Mouse (Mus musculus): ENCODE measurements around the gene Accs. TPM values are rescaled to one million over a fixed set of nuclear protein-coding genes. Genes with fewer than 3 reads are reported as not detected.

Accs gene
- polyA plus RNA-seq, 1 experiment from 2014 or later, result 4.0 TPM

DNA sequence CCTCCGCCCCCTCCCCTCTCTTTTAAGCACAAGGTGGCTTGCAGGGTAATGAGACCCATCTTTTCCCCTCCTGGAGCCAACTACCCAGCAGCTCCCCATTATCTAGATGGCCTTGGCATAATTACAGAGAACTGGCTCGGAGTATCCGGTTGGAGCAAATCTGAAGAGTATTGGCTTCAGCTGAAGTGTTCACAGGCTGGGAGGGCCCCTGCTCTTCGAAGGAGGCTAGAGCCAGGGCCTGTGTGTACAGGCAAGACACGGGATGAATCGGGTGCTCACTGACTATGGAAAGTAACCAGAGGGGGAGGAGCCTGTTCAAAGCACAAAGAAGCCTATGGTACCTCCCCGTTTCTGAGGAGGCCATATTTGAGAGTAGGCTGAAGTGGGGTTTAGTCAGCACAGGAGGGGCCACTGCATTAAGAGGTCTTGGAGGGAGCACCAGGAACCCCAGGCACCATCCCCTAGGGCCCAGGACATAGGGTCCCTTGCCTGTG lies 19.4 kb upstream of the Accs start, which contains the start of gene Accsl:
TSS of gene Accsl (minus strand) at position 51 of the 494 bp plus-strand sequence.
- no peak for ATAC-seq
- Histone ChIP-seq H3K27me3 (replicated peaks; ENCODE audit: control insufficient read depth, insufficient read depth, low read length) (no peaks in the 10 kb centered on the region), H3K27ac (ENCODE audit: low read depth, low read length) (no peak within 1 kb of the TSS), H3K9ac (ENCODE audit: low read depth, low read length) (no peak within 1 kb of the TSS), H3K9me3 (ENCODE audit: control insufficient read depth, low read length) (no peaks in the 10 kb centered on the region), H3K4me2 (ENCODE audit: low read length) (no peak within 1 kb of the TSS), H3K4me3 (ENCODE audit: low read length) (no peak within 1 kb of the TSS), H3K4me1 (ENCODE audit: control insufficient read depth, insufficient read depth, low read depth, low read length) (peaks cover 8% of the 10 kb centered on the region), H3K36me3 (ENCODE audit: control insufficient read depth, insufficient read depth, low read length) (no peaks in the 10 kb centered on the region)
- WGBS, result 68% methylated on average over 7 of the region's 7 CpGs

DNA sequence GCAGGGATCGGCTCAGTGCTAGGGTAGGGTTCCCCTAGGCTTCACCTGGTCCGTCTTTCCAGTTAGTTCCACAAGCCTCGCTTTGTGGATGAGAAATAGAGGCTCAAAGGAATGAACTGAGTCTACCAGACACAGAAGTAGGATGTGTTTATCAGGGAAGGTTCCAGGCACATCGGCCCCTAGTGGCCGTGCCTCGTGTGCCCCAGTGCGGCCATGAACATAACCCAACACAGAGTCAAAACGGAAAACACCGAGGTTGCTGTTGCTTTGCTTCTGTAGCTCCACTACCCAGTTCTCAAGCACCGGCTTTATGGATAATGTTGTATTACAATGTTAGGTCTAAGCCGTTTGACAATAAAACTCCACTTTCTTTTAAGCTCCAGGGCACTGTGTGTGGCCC lies 18.8 kb upstream of the Accs start:
- H3K36me3 ChIP-seq (ENCODE audit: control insufficient read depth, insufficient read depth, low read length), result no peaks in the 10 kb centered on the region
- H3K9ac ChIP-seq (ENCODE audit: low read depth, low read length), result no peak overlapping the region
- WGBS, result 89% methylated on average over 11 of the region's 11 CpGs
- no peak overlapping the region for H3K27ac ChIP-seq (ENCODE audit: low read depth, low read length)
- no peak for ATAC-seq
- no peaks in the 10 kb centered on the region for H3K27me3 ChIP-seq (replicated peaks; ENCODE audit: control insufficient read depth, insufficient read depth, low read length)
- no peak overlapping the region for H3K4me2 ChIP-seq (ENCODE audit: low read length)
- peaks cover 2% of the 10 kb centered on the region for H3K4me1 ChIP-seq (ENCODE audit: control insufficient read depth, insufficient read depth, low read depth, low read length)
- no peaks in the 10 kb centered on the region for H3K9me3 ChIP-seq (ENCODE audit: control insufficient read depth, low read length)
- H3K4me3 ChIP-seq (ENCODE audit: low read length), result no peak overlapping the region

DNA sequence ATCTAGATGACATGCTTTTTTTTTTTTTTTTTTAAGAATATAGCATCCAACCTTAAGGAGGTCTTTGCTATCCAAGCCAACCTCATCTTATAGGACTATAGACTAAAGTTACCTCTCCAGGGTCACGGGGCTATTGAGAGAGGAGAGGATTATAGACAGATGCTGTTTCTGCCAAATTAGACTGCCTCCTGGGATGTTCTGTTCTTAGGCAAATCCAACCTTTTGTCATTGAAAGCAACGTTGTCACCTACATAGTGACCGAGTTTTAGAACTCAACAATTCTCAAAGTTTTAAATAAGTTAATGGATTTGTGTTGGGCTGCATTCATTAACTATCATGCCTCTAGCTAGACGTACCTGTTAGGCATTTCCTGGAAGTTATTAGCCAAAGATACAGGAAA lies 13.5 kb upstream of the Accs start:
- H3K36me3 ChIP-seq (ENCODE audit: control insufficient read depth, insufficient read depth, low read length), result no peaks in the 10 kb centered on the region

DNA sequence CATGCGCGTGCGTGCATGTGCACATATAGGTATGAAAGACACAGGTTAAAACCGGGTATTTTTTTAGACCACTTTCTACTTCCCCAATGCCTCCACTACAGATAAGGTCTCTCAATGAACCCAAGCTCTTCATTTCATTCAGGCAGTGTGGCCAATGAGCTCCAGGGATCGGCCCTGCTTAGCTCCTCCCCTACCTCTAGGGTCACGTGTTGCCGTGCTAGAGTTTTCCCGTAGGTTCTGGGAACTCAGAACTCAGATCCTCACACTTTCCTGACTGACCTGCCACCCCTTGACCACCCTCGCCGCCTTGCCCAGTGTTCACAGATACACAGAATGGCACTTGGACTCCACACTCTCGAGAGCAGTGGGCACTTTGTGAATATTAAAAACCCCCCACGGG lies 9.1 kb upstream of the Accs start:
- H3K27me3 ChIP-seq (replicated peaks; ENCODE audit: control insufficient read depth, insufficient read depth, low read length), result no peaks in the 10 kb centered on the region
- H3K4me1 ChIP-seq (ENCODE audit: control insufficient read depth, insufficient read depth, low read depth, low read length), result no peaks in the 10 kb centered on the region
- H3K9me3 ChIP-seq (ENCODE audit: control insufficient read depth, low read length), result no peaks in the 10 kb centered on the region
- H3K9ac ChIP-seq (ENCODE audit: low read depth, low read length), result no peak overlapping the region
- no peak for ATAC-seq
- H3K4me3 ChIP-seq (ENCODE audit: low read length), result no peak overlapping the region
- H3K27ac ChIP-seq (ENCODE audit: low read depth, low read length), result no peak overlapping the region
- no peaks in the 10 kb centered on the region for H3K36me3 ChIP-seq (ENCODE audit: control insufficient read depth, insufficient read depth, low read length)
- 77% methylated on average over 12 of the region's 12 CpGs for WGBS
- no peak overlapping the region for H3K4me2 ChIP-seq (ENCODE audit: low read length)

More for the DNA sequence above, 13.5 kb upstream of the Accs start:
- 70% methylated on average over 4 of the region's 4 CpGs for WGBS
- Histone ChIP-seq H3K4me3 (ENCODE audit: low read length) (no peak overlapping the region), H3K4me1 (ENCODE audit: control insufficient read depth, insufficient read depth, low read depth, low read length) (no peaks in the 10 kb centered on the region), H3K4me2 (ENCODE audit: low read length) (no peak overlapping the region), H3K27ac (ENCODE audit: low read depth, low read length) (no peak overlapping the region), H3K27me3 (replicated peaks; ENCODE audit: control insufficient read depth, insufficient read depth, low read length) (no peaks in the 10 kb centered on the region), H3K9ac (ENCODE audit: low read depth, low read length) (no peak overlapping the region), H3K9me3 (ENCODE audit: control insufficient read depth, low read length) (no peaks in the 10 kb centered on the region)
- ATAC-seq, result no peak

DNA sequence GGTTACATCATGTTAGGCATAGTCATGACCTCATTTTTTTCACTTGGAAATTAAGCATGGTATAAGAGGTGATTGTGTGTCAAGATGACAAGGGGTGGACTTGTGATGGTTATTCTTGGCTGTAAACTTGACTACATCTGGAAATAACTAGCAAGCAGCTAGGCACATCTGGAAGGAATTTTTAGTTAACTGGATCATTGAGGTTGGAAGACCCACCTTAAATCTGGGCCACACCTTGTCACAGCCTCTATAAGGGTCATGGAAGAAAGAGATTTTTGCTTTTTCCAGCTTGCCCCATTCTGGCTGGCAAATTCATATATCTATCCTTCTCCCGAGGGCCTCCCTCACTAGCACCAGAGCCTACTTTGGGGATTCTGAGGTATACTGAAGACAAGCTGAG lies 1.6 kb upstream of the Accs start:
- no peaks in the 10 kb centered on the region for H3K36me3 ChIP-seq (ENCODE audit: control insufficient read depth, insufficient read depth, low read length)
- no peak overlapping the region for H3K9ac ChIP-seq (ENCODE audit: low read depth, low read length)
- 90% methylated on average over 1 of the region's 1 CpGs for WGBS
- H3K9me3 ChIP-seq (ENCODE audit: control insufficient read depth, low read length), result no peaks in the 10 kb centered on the region
- H3K4me1 ChIP-seq (ENCODE audit: control insufficient read depth, insufficient read depth, low read depth, low read length), result peaks cover 12% of the 10 kb centered on the region
- no peak overlapping the region for H3K4me3 ChIP-seq (ENCODE audit: low read length)
- no peaks in the 10 kb centered on the region for H3K27me3 ChIP-seq (replicated peaks; ENCODE audit: control insufficient read depth, insufficient read depth, low read length)
- no peak for ATAC-seq
- H3K4me2 ChIP-seq (ENCODE audit: low read length), result no peak overlapping the region
- no peak overlapping the region for H3K27ac ChIP-seq (ENCODE audit: low read depth, low read length)

DNA sequence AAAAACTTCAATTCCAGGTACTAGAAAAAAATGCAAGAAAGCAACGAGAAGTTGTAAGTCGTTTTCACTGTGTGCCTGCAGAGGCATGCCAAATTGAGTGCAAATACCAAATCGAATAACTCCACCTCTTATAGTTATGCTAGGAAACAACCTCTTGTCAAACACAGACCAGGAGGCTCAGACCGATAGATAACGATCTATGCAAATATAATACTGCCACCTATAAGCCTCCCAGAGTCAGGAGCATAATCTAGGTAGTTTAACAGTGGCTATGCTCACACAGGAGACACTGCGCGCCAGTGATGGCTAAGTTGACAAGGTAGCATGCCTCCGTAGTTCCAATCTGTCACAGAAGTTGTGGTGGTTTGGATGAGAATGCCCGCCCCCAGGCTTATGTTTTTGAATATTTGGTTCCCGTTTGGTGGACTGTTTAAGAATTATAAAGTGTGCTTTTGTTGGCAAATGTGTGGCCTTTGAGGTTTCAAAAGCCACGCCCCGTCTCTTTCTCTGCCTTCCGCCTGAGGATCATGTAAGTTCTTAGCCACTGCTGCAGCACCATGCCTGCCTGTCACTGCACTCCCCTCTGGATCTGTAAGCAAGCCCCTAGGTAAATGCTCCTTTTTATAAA lies 688 bp upstream of the Accs start:
- H3K4me2 ChIP-seq (ENCODE audit: low read length), result peak overlapping the region; percentile 60
- no peaks in the 10 kb centered on the region for H3K27me3 ChIP-seq (replicated peaks; ENCODE audit: control insufficient read depth, insufficient read depth, low read length)
- WGBS, result 47% methylated on average over 13 of the region's 13 CpGs
- H3K9ac ChIP-seq (ENCODE audit: low read depth, low read length), result no peak overlapping the region
- H3K4me1 ChIP-seq (ENCODE audit: control insufficient read depth, insufficient read depth, low read depth, low read length), result peaks cover 12% of the 10 kb centered on the region
- no peaks in the 10 kb centered on the region for H3K9me3 ChIP-seq (ENCODE audit: control insufficient read depth, low read length)
- no peak overlapping the region for H3K27ac ChIP-seq (ENCODE audit: low read depth, low read length)
- ATAC-seq, result no peak
- peak overlapping the region; percentile 70; the same call in 1 of the 2 replicates for H3K4me3 ChIP-seq (ENCODE audit: low read length)
- H3K36me3 ChIP-seq (ENCODE audit: control insufficient read depth, insufficient read depth, low read length), result no peaks in the 10 kb centered on the region

DNA sequence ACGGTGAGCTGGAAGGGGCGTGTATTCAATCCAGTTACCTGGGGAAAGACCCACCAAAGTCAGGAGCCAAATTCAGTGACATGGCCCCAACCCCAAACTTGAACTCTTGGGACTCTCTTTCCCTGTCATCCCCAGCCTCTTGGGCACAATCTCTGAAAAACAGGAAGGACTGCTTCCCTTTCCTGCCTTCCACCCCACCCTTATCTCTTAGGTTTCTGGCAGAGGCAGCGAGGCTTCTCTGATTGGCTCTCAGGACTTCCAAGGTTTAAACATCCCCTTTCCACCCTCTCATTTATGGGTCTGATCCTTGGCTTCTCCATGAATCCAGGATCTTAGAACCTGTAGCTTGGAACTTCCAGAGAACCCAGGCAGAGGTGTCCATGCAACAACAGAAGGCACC lies 8.4 kb downstream of the Accs start:
- WGBS, result 94% methylated on average over 3 of the region's 3 CpGs
- no peaks in the 10 kb centered on the region for H3K4me1 ChIP-seq (ENCODE audit: control insufficient read depth, insufficient read depth, low read depth, low read length)
- no peak overlapping the region for H3K4me3 ChIP-seq (ENCODE audit: low read length)
- no peak for ATAC-seq
- no peaks in the 10 kb centered on the region for H3K27me3 ChIP-seq (replicated peaks; ENCODE audit: control insufficient read depth, insufficient read depth, low read length)
- H3K9ac ChIP-seq (ENCODE audit: low read depth, low read length), result no peak overlapping the region
- H3K36me3 ChIP-seq (ENCODE audit: control insufficient read depth, insufficient read depth, low read length), result peaks cover 16% of the 10 kb centered on the region; the same call in 1 of the 2 replicates
- H3K9me3 ChIP-seq (ENCODE audit: control insufficient read depth, low read length), result no peaks in the 10 kb centered on the region
- no peak overlapping the region for H3K4me2 ChIP-seq (ENCODE audit: low read length)
- no peak overlapping the region for H3K27ac ChIP-seq (ENCODE audit: low read depth, low read length)

DNA sequence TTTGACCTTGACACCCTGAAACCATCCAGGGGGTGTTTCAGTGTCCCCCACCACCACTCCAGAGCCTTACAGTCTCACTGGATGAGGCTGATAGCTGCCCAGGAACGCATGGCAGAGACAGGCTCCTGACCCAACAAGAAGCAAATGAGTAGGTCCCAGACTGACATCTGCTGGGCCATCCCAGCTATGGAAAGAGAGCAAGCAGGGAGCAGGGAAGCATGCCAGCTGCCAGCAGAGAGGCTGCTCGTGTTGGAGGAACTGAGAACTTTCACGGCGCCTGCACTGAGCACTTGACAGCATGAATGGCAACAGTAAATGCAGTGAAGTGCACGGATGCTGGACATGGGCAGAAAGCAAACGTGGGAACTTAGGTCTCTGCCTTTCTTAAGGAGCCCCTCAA lies 9.6 kb downstream of the Accs start:
- no peak overlapping the region for H3K4me2 ChIP-seq (ENCODE audit: low read length)
- H3K27ac ChIP-seq (ENCODE audit: low read depth, low read length), result no peak overlapping the region
- 64% methylated on average over 6 of the region's 6 CpGs for WGBS
- ATAC-seq, result no peak
- H3K4me3 ChIP-seq (ENCODE audit: low read length), result no peak overlapping the region
- H3K27me3 ChIP-seq (replicated peaks; ENCODE audit: control insufficient read depth, insufficient read depth, low read length), result no peaks in the 10 kb centered on the region
- no peak overlapping the region for H3K9ac ChIP-seq (ENCODE audit: low read depth, low read length)
- H3K9me3 ChIP-seq (ENCODE audit: control insufficient read depth, low read length), result no peaks in the 10 kb centered on the region
- no peaks in the 10 kb centered on the region for H3K4me1 ChIP-seq (ENCODE audit: control insufficient read depth, insufficient read depth, low read depth, low read length)
- peaks cover 18% of the 10 kb centered on the region; the same call in 1 of the 2 replicates for H3K36me3 ChIP-seq (ENCODE audit: control insufficient read depth, insufficient read depth, low read length)

DNA sequence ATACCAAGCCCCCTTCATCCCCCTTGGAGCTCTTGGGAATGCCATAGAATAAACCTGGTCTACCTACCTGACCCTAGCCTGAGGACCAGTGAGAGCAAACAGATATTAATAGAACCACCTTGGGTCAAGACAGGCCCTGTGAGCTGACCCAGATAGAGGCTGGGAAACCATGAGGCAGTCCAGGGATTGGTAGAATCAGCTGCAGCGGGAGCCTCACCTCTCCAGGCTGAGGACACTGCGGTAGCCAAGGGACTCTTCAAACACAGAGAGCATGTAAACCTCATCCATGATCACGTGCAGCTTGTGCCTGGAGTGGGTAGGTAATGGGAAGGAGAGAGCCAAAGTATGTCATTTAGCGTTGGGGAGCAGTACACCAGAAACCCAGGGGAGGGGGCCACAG lies 10.8 kb downstream of the Accs start:
- ATAC-seq, result no peak
- Histone ChIP-seq H3K4me3 (ENCODE audit: low read length) (no peak overlapping the region), H3K4me2 (ENCODE audit: low read length) (no peak overlapping the region), H3K27me3 (replicated peaks; ENCODE audit: control insufficient read depth, insufficient read depth, low read length) (no peaks in the 10 kb centered on the region), H3K9me3 (ENCODE audit: control insufficient read depth, low read length) (no peaks in the 10 kb centered on the region), H3K4me1 (ENCODE audit: control insufficient read depth, insufficient read depth, low read depth, low read length) (no peaks in the 10 kb centered on the region), H3K9ac (ENCODE audit: low read depth, low read length) (no peak overlapping the region), H3K27ac (ENCODE audit: low read depth, low read length) (no peak overlapping the region), H3K36me3 (ENCODE audit: control insufficient read depth, insufficient read depth, low read length) (peaks cover 16% of the 10 kb centered on the region; the same call in 1 of the 2 replicates)
- 99% methylated on average over 4 of the region's 4 CpGs for WGBS
